Mouse (Mus musculus) spleen, adult 2 months (tissue): ENCODE data around the gene Rora. TPM values are rescaled to one million over a fixed set of nuclear protein-coding genes. Genes with fewer than 3 reads are reported as not detected.

ENCODE experiments used
- DNase-seq, 2 experiments: peaks; one replicate each; pipeline versions ENCODE4 v3.0.0 to v3.0.0-alpha.2; 2012 to 2021; ENCODE audit warnings: low spot score in 2 of 2, low read depth in 1 of 2
- H3K27ac ChIP-seq: fragments of 200-500 bp; 2 replicates; pipeline ENCODE4 v1.5.1; 2012; ENCODE audit warnings: low read length, inconsistent platforms; ENCODE audit not compliant: insufficient read depth
- H3K27me3 ChIP-seq: fragments of 200-500 bp; 2 replicates; pipeline ENCODE4 v1.6.1; 2012; ENCODE audit warnings: mild to moderate bottlenecking, moderate library complexity, low read length, inconsistent platforms; ENCODE audit not compliant: control insufficient read depth, insufficient read depth
- H3K36me3 ChIP-seq: fragments of 200-500 bp; 2 replicates; pipeline ENCODE4 v1.6.1; 2012; ENCODE audit warnings: mild to moderate bottlenecking, low read length, inconsistent platforms; ENCODE audit not compliant: control insufficient read depth, insufficient read depth
- H3K4me1 ChIP-seq: fragments of 200-500 bp; 2 replicates; pipeline ENCODE4 v1.6.1; 2011; ENCODE audit warnings: inconsistent platforms; ENCODE audit not compliant: control insufficient read depth, insufficient read depth, insufficient read length
- H3K4me3 ChIP-seq: fragments of 200-500 bp; 2 replicates; pipeline ENCODE4 v1.5.1; 2011; ENCODE audit warnings: mild to moderate bottlenecking, inconsistent platforms; ENCODE audit not compliant: insufficient read depth, insufficient read length; ENCODE audit errors: extremely low read depth
- CTCF ChIP-seq: fragments of 200-500 bp; IDR thresholded peaks from 2 replicates; pipeline ENCODE4 v1.5.1; 2011; ENCODE audit warnings: mild to moderate bottlenecking, inconsistent platforms; ENCODE audit not compliant: insufficient read depth, insufficient read length, insufficient replicate concordance; ENCODE audit errors: extremely low read depth
- POLR2A ChIP-seq: fragments of 200-500 bp; IDR thresholded peaks from 2 replicates; pipeline ENCODE4 v1.6.1; 2011; ENCODE audit warnings: low read depth, low read length, inconsistent platforms
- WGBS: fragments of 180-500 bp; shearing (Covaris S2); methylation state at CpG from one replicate; pipeline ENCODE4 v1.1.7; 2018; 5-methylcytosine and 5-hydroxymethylcytosine counted together
- polyA plus RNA-seq: library from polyadenylated mRNA; depleted of rRNA; stranded (reverse); fragments of >200 nt; gene quantifications from 2 replicates; pipeline ENCODE4 v1.2.3, GENCODE M21; 2012

Rora gene
- polyA plus RNA-seq, 1 experiment, result 1.7 TPM

GRCm38 (mm10) chr9:69137398-69137797, 483.8 kb downstream of the Rora start:
- Histone ChIP-seq H3K36me3 (no peaks in the 10 kb centered on the region), H3K4me1 (no peaks in the 10 kb centered on the region), H3K27ac (no peak overlapping the region), H3K4me3 (no peak overlapping the region), H3K27me3 (no peaks in the 10 kb centered on the region)
- DNase-seq, result no peak
- TF ChIP-seq CTCF (no peak), POLR2A (no peak)
- 85% methylated on average over 10 of the region's 10 CpGs for WGBS

- TF ChIP-seq POLR2A (no peak), CTCF (no peak)
- DNase-seq, result no peak
Measured at GRCm38 (mm10) chr9:69140144-69140543, 486.6 kb downstream of the Rora start.

GRCm38 (mm10) chr9:69141859-69142258, 488.3 kb downstream of the Rora start:
- Histone ChIP-seq H3K4me1 (no peaks in the 10 kb centered on the region), H3K36me3 (no peaks in the 10 kb centered on the region), H3K27me3 (no peaks in the 10 kb centered on the region), H3K4me3 (no peak overlapping the region), H3K27ac (no peak overlapping the region)
- 45% methylated on average over 4 of the region's 4 CpGs for WGBS
- TF ChIP-seq POLR2A (no peak), CTCF (no peak)
- DNase-seq, result no peak

More at GRCm38 (mm10) chr9:69140144-69140543, 486.6 kb downstream of the Rora start:
- Histone ChIP-seq H3K27me3 (no peaks in the 10 kb centered on the region), H3K27ac (no peak overlapping the region), H3K4me1 (no peaks in the 10 kb centered on the region), H3K4me3 (no peak overlapping the region), H3K36me3 (no peaks in the 10 kb centered on the region)
- 87% methylated on average over 6 of the region's 6 CpGs for WGBS

GRCm38 (mm10) chr9:69146937-69147336, 493.4 kb downstream of the Rora start:
- H3K36me3 ChIP-seq, result no peaks in the 10 kb centered on the region
- 83% methylated on average over 1 of the region's 1 CpGs for WGBS
- no peak for DNase-seq
- no peak for TF ChIP-seq CTCF
- H3K27ac ChIP-seq, result no peak overlapping the region
- no peaks in the 10 kb centered on the region for H3K27me3 ChIP-seq
- no peak overlapping the region for H3K4me3 ChIP-seq
- H3K4me1 ChIP-seq, result no peaks in the 10 kb centered on the region

GRCm38 (mm10) chr9:69150224-69150623, 496.6 kb downstream of the Rora start:
- 47% methylated on average over 14 of the region's 14 CpGs for WGBS
- no peaks in the 10 kb centered on the region for H3K27me3 ChIP-seq
- H3K36me3 ChIP-seq, result no peaks in the 10 kb centered on the region

GRCm38 (mm10) chr9:69154684-69155083, 501.1 kb downstream of the Rora start:
- 88% methylated on average over 5 of the region's 5 CpGs for WGBS
- TF ChIP-seq POLR2A (no peak), CTCF (no peak)
- no peaks in the 10 kb centered on the region for H3K27me3 ChIP-seq
- H3K36me3 ChIP-seq, result no peaks in the 10 kb centered on the region
- H3K27ac ChIP-seq, result no peak overlapping the region
- no peak for DNase-seq
- no peaks in the 10 kb centered on the region for H3K4me1 ChIP-seq
- no peak overlapping the region for H3K4me3 ChIP-seq

More at GRCm38 (mm10) chr9:69150224-69150623, 496.6 kb downstream of the Rora start:
- H3K4me1 ChIP-seq, result no peaks in the 10 kb centered on the region
- H3K27ac ChIP-seq, result no peak overlapping the region
- no peak for TF ChIP-seq POLR2A
- no peak for TF ChIP-seq CTCF
- DNase-seq, result no peak
- no peak overlapping the region for H3K4me3 ChIP-seq

GRCm38 (mm10) chr9:69155836-69156595, 502.4 kb downstream of the Rora start:
- no peak overlapping the region for H3K27ac ChIP-seq
- H3K4me3 ChIP-seq, result no peak overlapping the region
- WGBS, result 84% methylated on average over 8 of the region's 8 CpGs
- DNase-seq, result no peak
- TF ChIP-seq CTCF (no peak), POLR2A (no peak)
- H3K36me3 ChIP-seq, result no peaks in the 10 kb centered on the region
- no peaks in the 10 kb centered on the region for H3K4me1 ChIP-seq
- no peaks in the 10 kb centered on the region for H3K27me3 ChIP-seq
